Mouse (Mus musculus) forebrain, embryonic 16.5 days (tissue): Measurements from ENCODE around the gene Gm10128. TPM values are rescaled to one million over a fixed set of nuclear protein-coding genes. Genes with fewer than 3 reads are reported as not detected.
"Not testable (repeated sequence)": the region's sequence is repeated elsewhere in the genome, so short reads cannot be mapped to it uniquely, and the experiment has no call there.

Experiments used
- ATAC-seq: fragments of 200-750 bp; cut with Nextera tagmentation; 2 replicates; pipeline ENCODE4 v1.8.0; 2017; ENCODE audit warnings: mild to moderate bottlenecking, moderate library complexity
- H3K27ac ChIP-seq: fragments of 300-500 bp; sonication (generic); 2 replicates; pipeline ENCODE4 v1.5.1; 2014; ENCODE audit warnings: low read length, control low read depth
- H3K27me3 ChIP-seq: fragments of 300-500 bp; sonication (generic); replicated peaks from 2 replicates; pipeline ENCODE4 v1.6.1; 2014; ENCODE audit warnings: low read length; ENCODE audit not compliant: control insufficient read depth, insufficient read depth
- H3K36me3 ChIP-seq: fragments of 300-500 bp; sonication (generic); 2 replicates; pipeline ENCODE4 v1.6.1; 2014; ENCODE audit not compliant: control insufficient read depth, insufficient read depth
- H3K4me1 ChIP-seq: fragments of 300-500 bp; sonication (generic); replicated peaks from 2 replicates; pipeline ENCODE4 v1.6.1; 2014; ENCODE audit warnings: low read length; ENCODE audit not compliant: control insufficient read depth, insufficient read depth
- H3K4me2 ChIP-seq: fragments of 300-500 bp; sonication (generic); 2 replicates; pipeline ENCODE4 v1.6.1; 2014; ENCODE audit warnings: mild to moderate bottlenecking, low read length, control low read depth
- H3K4me3 ChIP-seq: fragments of 300-500 bp; sonication (generic); replicated peaks from 2 replicates; pipeline ENCODE4 v1.5.1; 2014; ENCODE audit warnings: mild to moderate bottlenecking, low read length, control low read depth
- H3K9ac ChIP-seq: fragments of 300-500 bp; sonication (generic); replicated peaks from 2 replicates; pipeline ENCODE4 v1.6.1; 2014; ENCODE audit warnings: low read depth, low read length, control low read depth
- H3K9me3 ChIP-seq: fragments of 300-500 bp; sonication (generic); 2 replicates; pipeline ENCODE4 v1.6.1; 2016; ENCODE audit warnings: low read length; ENCODE audit not compliant: control insufficient read depth
- WGBS: fragments of 180-500 bp; shearing (Covaris S2); extraction: QIAGEN DNeasy Blood & Tissue Kit; methylation state at CpG from one replicate; pipeline ENCODE4 v1.1.7; 2014; 5-methylcytosine and 5-hydroxymethylcytosine counted together
- polyA plus RNA-seq: library from polyadenylated mRNA; unstranded; fragments of >200 nt; fragmentation: Nextera tagmentation; extraction: Ambion mirVana; gene quantifications from 2 replicates; pipeline ENCODE4 v1.2.1, GENCODE M21; 2015

Gene Gm10128
- polyA plus RNA-seq = not detected in 2 replicates

DNA sequence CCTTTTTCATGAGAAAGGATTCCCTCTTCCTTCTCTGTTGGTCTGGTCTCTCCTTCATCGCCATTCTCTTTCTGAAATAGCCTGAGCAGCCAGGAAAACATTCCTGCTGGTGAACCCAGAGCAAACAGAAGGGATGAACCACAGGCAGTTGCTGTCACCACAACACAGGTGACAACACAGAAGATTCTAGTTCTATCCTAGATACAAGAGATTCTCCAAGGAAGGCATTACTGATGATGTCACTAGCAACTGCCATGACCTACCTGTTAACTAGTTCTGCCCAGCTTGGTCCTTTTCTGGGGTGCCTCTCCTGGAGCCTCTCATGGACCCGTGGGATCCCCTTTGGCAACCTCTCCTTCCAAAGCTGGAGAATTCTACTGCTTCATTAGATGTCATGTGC, at the start of gene Gm10128:
TSS of gene Gm10128 (minus strand) at position 101 of the 400 bp plus-strand sequence.
- H3K4me1 ChIP-seq, H3K4me2 ChIP-seq, H3K4me3 ChIP-seq, ATAC-seq, H3K27me3 ChIP-seq, H3K9ac ChIP-seq, H3K9me3 ChIP-seq, H3K27ac ChIP-seq, H3K36me3 ChIP-seq: not testable (repeated sequence)
- WGBS = no CpG with 5 or more reads among the region's 2 CpGs

DNA sequence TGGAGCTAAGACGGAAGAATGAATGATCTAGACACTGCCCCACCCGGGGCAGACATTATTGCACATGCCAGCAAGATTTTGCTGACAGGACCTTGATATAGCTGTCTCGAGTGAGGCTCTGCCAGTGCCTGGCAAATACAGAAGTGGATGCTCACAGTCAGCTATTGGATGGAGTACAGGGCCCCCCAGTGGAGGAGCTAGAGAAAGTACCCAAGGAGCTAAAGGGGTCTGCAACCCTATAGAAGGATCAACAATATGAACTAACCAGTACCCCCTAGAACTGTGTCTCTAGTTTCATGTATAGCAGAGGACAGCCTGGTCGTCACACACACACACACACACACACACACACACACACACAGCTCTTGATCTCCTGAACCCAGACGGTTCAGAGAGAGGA, 37.4 kb upstream of the Gm10128 start:
- H3K9ac ChIP-seq, H3K4me2 ChIP-seq, H3K36me3 ChIP-seq, H3K9me3 ChIP-seq, H3K27me3 ChIP-seq, H3K27ac ChIP-seq, ATAC-seq, H3K4me3 ChIP-seq, H3K4me1 ChIP-seq: not testable (repeated sequence)
- 70% methylated on average over 5 of the region's 5 CpGs for WGBS

DNA sequence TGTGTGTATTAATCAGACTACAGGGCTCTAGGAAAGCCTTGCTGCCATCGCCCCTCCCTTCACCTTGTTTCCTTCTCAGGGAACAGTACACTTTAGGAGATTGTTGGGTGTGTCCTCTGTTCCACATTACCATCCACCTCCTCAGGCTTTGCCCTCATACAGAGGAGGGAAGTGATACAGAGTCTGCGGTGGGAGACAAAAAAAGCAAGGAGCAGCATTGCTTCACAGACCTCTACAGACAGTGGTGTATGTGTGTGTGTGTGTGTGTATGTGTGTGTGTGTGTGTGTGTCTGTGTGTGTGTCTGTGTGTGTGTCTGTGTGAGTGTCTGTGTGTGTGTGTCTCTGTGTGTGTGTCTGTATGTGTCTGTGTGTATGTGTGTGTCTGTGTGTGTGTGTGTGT, 18.7 kb upstream of the Gm10128 start:
- not testable (repeated sequence) for H3K9me3 ChIP-seq, H3K27me3 ChIP-seq, H3K4me3 ChIP-seq, H3K4me2 ChIP-seq, H3K9ac ChIP-seq, H3K27ac ChIP-seq, H3K36me3 ChIP-seq, ATAC-seq, H3K4me1 ChIP-seq
- WGBS = 78% methylated on average over 2 of the region's 2 CpGs

DNA sequence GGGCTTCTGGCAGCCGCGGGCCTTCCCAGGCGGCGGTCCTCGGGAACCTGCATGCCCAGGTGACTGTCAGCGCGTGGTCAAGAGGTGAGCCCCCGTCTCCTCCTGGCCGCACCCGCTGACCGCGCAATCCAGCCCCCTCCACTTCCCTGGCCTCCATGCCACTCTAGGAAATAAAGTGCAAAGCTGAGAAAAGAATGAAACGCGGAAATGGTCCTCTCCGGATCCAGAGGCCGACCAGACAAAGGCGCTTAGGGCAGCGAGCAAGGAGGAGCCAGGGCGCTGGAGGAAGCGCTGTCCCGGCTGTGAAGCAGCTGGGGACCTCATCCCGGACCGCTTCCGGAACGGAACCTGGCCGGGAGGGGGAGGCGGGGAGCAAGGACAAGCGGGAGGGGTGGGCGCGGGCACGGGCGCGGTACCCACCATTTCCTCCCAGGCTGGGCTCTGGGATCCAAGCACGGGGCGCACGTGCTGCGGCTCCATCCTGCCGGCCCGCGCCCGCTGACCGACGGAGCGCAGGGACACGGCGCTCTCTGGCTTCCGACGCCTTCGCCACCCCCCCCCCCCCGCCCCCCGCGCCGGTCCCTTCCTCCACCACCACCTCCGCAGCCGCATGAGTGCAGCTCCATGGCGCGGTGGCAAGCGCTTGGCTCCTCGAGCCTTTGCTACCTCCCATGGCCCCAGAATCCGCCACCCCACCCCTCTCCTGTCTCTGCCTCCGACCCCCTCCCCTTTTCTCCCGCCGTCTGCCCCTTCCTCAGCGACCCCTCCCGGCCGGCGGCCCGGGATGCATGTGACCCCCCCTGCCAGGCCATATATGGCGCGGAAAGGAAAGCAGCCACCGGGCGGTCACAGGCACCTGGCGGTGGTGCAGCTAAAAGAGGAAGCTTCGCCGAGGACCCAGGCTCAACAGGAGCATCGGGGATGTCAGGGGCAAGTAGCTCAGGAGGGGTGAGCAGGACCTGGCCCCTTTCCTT, 14.6 kb upstream of the Gm10128 start:
- H3K9me3 ChIP-seq, ATAC-seq, H3K27me3 ChIP-seq, H3K4me1 ChIP-seq, H3K36me3 ChIP-seq, H3K27ac ChIP-seq: not testable (repeated sequence)
- Histone ChIP-seq H3K4me3 (peak overlapping the region; percentile 44), H3K4me2 (peak overlapping the region; percentile 56), H3K9ac (peak overlapping the region; percentile 61)
- WGBS = under 1% methylated on average over 41 of the region's 76 CpGs

DNA sequence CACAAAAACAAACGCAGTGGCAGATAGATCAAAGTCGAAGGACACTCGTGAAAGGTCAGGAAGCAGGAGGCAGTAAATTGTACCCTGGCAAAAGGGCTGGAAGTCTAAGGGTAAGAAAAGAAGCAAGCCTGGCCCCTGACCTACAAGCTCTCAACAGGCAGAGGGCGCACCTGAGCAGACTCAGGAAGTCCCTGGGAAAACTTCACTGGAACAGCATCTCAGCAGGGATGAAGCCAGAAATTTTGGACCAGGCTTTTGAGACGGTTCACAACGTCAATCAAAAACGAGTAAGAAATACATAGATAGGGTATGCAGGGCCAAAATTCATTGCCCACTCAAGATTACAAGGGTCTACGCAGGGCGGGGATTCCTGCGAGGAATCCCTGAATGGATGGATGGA, 13.7 kb upstream of the Gm10128 start:
- not testable (repeated sequence) for H3K9me3 ChIP-seq, H3K9ac ChIP-seq, H3K4me1 ChIP-seq, ATAC-seq, H3K27ac ChIP-seq, H3K27me3 ChIP-seq, H3K36me3 ChIP-seq
- Histone ChIP-seq H3K4me3 (peak overlapping the region; percentile 38), H3K4me2 (peak overlapping the region; percentile 50)
- WGBS = 3% methylated on average over 7 of the region's 10 CpGs

DNA sequence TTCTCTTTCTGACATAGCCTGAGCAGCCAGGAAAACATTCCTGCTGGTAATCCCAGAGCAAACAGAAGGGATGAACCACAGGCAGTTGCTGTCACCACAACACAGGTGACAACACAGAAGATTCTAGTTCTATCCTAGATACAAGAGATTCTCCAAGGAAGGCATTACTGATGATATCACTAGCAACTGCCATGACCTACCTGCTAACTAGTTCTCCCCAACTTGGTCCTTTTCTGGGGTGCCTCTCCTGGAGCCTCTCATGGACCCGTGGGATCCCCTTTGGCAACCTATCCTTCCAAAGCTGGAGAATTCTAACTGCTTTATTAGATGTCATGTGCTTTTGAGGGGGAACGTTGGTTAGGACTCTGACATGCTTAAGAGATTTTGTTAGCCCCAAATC, 48.3 kb downstream of the Gm10128 start, which contains the start of gene Gm10338:
TSS of gene Gm10338 (minus strand) at position 101 of the 400 bp plus-strand sequence.
- not testable (repeated sequence) for H3K9me3 ChIP-seq, H3K4me1 ChIP-seq, H3K4me2 ChIP-seq, ATAC-seq, H3K36me3 ChIP-seq, H3K4me3 ChIP-seq, H3K27ac ChIP-seq, H3K27me3 ChIP-seq, H3K9ac ChIP-seq
- WGBS = no CpG with 5 or more reads among the region's 2 CpGs

Other genes with a start within 250 kb of the Gm10128 start
- not detected in 2 replicates for gene Gm3755, start 193.1 kb downstream of the Gm10128 start, polyA plus RNA-seq
- 12.4 and 15.4 TPM in 2 replicates for gene Gm3752, start 160.2 kb downstream of the Gm10128 start, polyA plus RNA-seq
- gene Gm3558, start 75.4 kb downstream of the Gm10128 start, polyA plus RNA-seq = 3.0 and 3.8 TPM in 2 replicates
- gene Gm10338, start 48.4 kb downstream of the Gm10128 start, polyA plus RNA-seq = not detected in 2 replicates
- not detected in 2 replicates for gene Gm26661, start 147.6 kb upstream of the Gm10128 start, polyA plus RNA-seq
- 10.5 and 16.2 TPM in 2 replicates for gene Flnb, start 174.0 kb upstream of the Gm10128 start, polyA plus RNA-seq